ENCODE assay signal across 19 mouse cellular contexts in genomic region chr6:99978164-99978746, GRCm38 (mm10).
DNase-seq lines count a peak whose midpoint lies in the region; ATAC-seq and TF ChIP-seq lines count a peak whose summit lies in the region.
"Had no signal": no experiment of that assay in that cellular context is flagged by ENCODE, and none has a peak within 500 bp of the region (broad histone marks: within the 10 kb centered on the region; RNA-seq: fewer than 3 reads in every experiment).

No protein-coding gene starts in this region.

- no peak for TF ChIP-seq EP300 in liver, postnatal 0 days (IDR thresholded peaks at IDR 0.05; ENCODE audit: low read depth)
- no peak for TF ChIP-seq EP300 in MEL (IDR thresholded peaks at IDR 0.05; ENCODE audit: low read depth in 1 of 2, low read length in 2 of 2)

- no peaks in the 10 kb centered on the region for H3K4me1 ChIP-seq in liver, postnatal 0 days (ENCODE audit: insufficient read depth)
- H3K4me1 ChIP-seq in liver, embryonic 11.5 days (replicated peaks; ENCODE audit: control insufficient read depth, insufficient read depth, low read length): no peaks in the 10 kb centered on the region
- H3K4me1 ChIP-seq in MEL (ENCODE audit: control insufficient read depth in 1 of 2, insufficient read depth in 2 of 2, low read length in 2 of 2): peaks cover 0 to 3% of the 10 kb centered on the region in 2 experiments; a peak in 1 of 4 replicates
- H3K4me1 ChIP-seq in embryonic facial prominence, embryonic 13.5 days: peaks cover 15% of the 10 kb centered on the region

- H3K4me3 ChIP-seq in liver, postnatal 0 days (ENCODE audit: low read depth, low read length): no peak overlapping the region
- H3K4me3 ChIP-seq in liver, embryonic 11.5 days (ENCODE audit: low read depth, low read length): no peak overlapping the region
- no peak overlapping the region for H3K4me3 ChIP-seq in MEL (ENCODE audit: control insufficient read depth in 1 of 2, insufficient read depth in 1 of 2, low read depth in 2 of 2, low read length in 2 of 2)
- H3K4me3 ChIP-seq in embryonic facial prominence, embryonic 13.5 days: no peak overlapping the region
- H3K4me3 ChIP-seq: embryonic facial prominence, embryonic 12.5 days; forebrain, embryonic 15.5 days; heart, embryonic 13.5 days; hindbrain, embryonic 13.5 days had no signal

- no peaks in the 10 kb centered on the region for H3K79me2 ChIP-seq in MEL (ENCODE audit: control insufficient read depth, insufficient read depth, low read length, poor library complexity)

- H3K9me3 ChIP-seq in liver, postnatal 0 days (ENCODE audit: low read length): no peaks in the 10 kb centered on the region
- H3K9me3 ChIP-seq in liver, embryonic 11.5 days (ENCODE audit: control insufficient read depth, low read length): no peaks in the 10 kb centered on the region
- no peaks in the 10 kb centered on the region for H3K9me3 ChIP-seq in MEL (replicated peaks; ENCODE audit: insufficient read depth, low read length)
- H3K9me3 ChIP-seq in embryonic facial prominence, embryonic 13.5 days: no peaks in the 10 kb centered on the region
- H3K9me3 ChIP-seq: embryonic facial prominence, embryonic 12.5 days; forebrain, embryonic 15.5 days; heart, embryonic 13.5 days; hindbrain, embryonic 13.5 days had no signal

- H3K27ac ChIP-seq in liver, postnatal 0 days (ENCODE audit: low read depth): 0 out of 2 replicates have a peak overlapping the region, but pooled peaks have one; percentile 11
- H3K27ac ChIP-seq in liver, embryonic 11.5 days (ENCODE audit: low read depth, low read length): no peak overlapping the region
- no peak overlapping the region for H3K27ac ChIP-seq in MEL (ENCODE audit: control insufficient read depth, low read depth, low read length)
- H3K27ac ChIP-seq in embryonic facial prominence, embryonic 13.5 days: no peak overlapping the region
- H3K27ac ChIP-seq: embryonic facial prominence, embryonic 12.5 days; forebrain, embryonic 15.5 days; heart, embryonic 13.5 days; hindbrain, embryonic 13.5 days; hindbrain, postnatal 0 days had no signal

- H3K9ac ChIP-seq in liver, postnatal 0 days (replicated peaks): no peak overlapping the region
- no peak overlapping the region for H3K9ac ChIP-seq in liver, embryonic 11.5 days (ENCODE audit: low read depth, low read length)
- H3K9ac ChIP-seq in MEL (ENCODE audit: control insufficient read depth, low read depth, low read length, poor library complexity, severe bottlenecking): no peak overlapping the region
- no peak overlapping the region for H3K9ac ChIP-seq in embryonic facial prominence, embryonic 13.5 days
- H3K9ac ChIP-seq: embryonic facial prominence, embryonic 12.5 days; forebrain, embryonic 15.5 days; heart, embryonic 13.5 days; hindbrain, embryonic 13.5 days had no signal

- 59% methylated on average over 6 of the region's 6 CpGs for WGBS in liver, postnatal 0 days (ENCODE audit: insufficient replicate concordance)
- 58% methylated on average over 6 of the region's 6 CpGs for WGBS in liver, embryonic 11.5 days
- WGBS in embryonic facial prominence, embryonic 13.5 days: 62% methylated on average over 6 of the region's 6 CpGs

- TF ChIP-seq CTCF in liver, postnatal 0 days (IDR thresholded peaks at IDR 0.05; ENCODE audit: low read depth): no peak
- TF ChIP-seq CTCF in MEL (IDR thresholded peaks at IDR 0.05 in 2 of 3, conservative IDR thresholded peaks at IDR 0.05 in 1 of 3; ENCODE audit: control insufficient read depth in 1 of 3, insufficient read depth in 1 of 3, low read depth in 2 of 3, low read length in 3 of 3, poor library complexity in 1 of 3, severe bottlenecking in 1 of 3): no peak

- no peak for TF ChIP-seq RAD21 in MEL (IDR thresholded peaks at IDR 0.05; ENCODE audit: low read depth, low read length)

- H3K36me3 ChIP-seq in liver, postnatal 0 days (replicated peaks; ENCODE audit: insufficient read depth, low read length): no peaks in the 10 kb centered on the region
- no peaks in the 10 kb centered on the region for H3K36me3 ChIP-seq in liver, embryonic 11.5 days (ENCODE audit: control insufficient read depth, insufficient read depth, low read length)
- H3K36me3 ChIP-seq in MEL (ENCODE audit: control insufficient read depth in 1 of 2, insufficient read depth in 2 of 2, low read length in 2 of 2): no peaks in the 10 kb centered on the region
- H3K36me3 ChIP-seq in embryonic facial prominence, embryonic 13.5 days: no peaks in the 10 kb centered on the region
- H3K36me3 ChIP-seq: embryonic facial prominence, embryonic 12.5 days; forebrain, embryonic 15.5 days; heart, embryonic 13.5 days; hindbrain, embryonic 13.5 days had no signal

- no peak overlapping the region for H3K4me2 ChIP-seq in liver, postnatal 0 days (ENCODE audit: low read depth, low read length)
- no peak overlapping the region for H3K4me2 ChIP-seq in liver, embryonic 11.5 days
- H3K4me2 ChIP-seq in embryonic facial prominence, embryonic 13.5 days: no peak overlapping the region
- H3K4me2 ChIP-seq: embryonic facial prominence, embryonic 12.5 days; forebrain, embryonic 15.5 days; heart, embryonic 13.5 days; hindbrain, embryonic 13.5 days had no signal

- H3K27me3 ChIP-seq in liver, postnatal 0 days (ENCODE audit: insufficient read depth, low read length): no peaks in the 10 kb centered on the region
- H3K27me3 ChIP-seq in liver, embryonic 11.5 days (replicated peaks; ENCODE audit: control insufficient read depth, insufficient read depth, low read length): peaks cover 5% of the 10 kb centered on the region
- H3K27me3 ChIP-seq in MEL (ENCODE audit: control insufficient read depth in 1 of 2, insufficient read depth in 2 of 2, low read length in 2 of 2): no peaks in the 10 kb centered on the region
- H3K27me3 ChIP-seq in embryonic facial prominence, embryonic 13.5 days: peaks cover 11% of the 10 kb centered on the region; the same call in 1 of the 2 replicates
- H3K27me3 ChIP-seq: forebrain, embryonic 15.5 days had no signal

- ATAC-seq in liver, postnatal 0 days: peak; percentile 94
- ATAC-seq in liver, embryonic 11.5 days (replicated peaks; ENCODE audit: low FRiP score): no peak
- 0 out of 2 replicates have a peak, but pooled peaks have one; percentile 33 for ATAC-seq in embryonic facial prominence, embryonic 13.5 days (ENCODE audit: insufficient number of reproducible peaks, insufficient read depth, low FRiP score, low TSS enrichment, low read depth)
- ATAC-seq: forebrain, embryonic 15.5 days; hindbrain, postnatal 0 days had no signal

- DNase-seq in liver, postnatal 0 days: no peak
- no peak for DNase-seq in liver, embryonic 11.5 days (ENCODE audit: low spot score)
- DNase-seq in ES-CJ7 (ENCODE audit: low read depth, low spot score) (peak; percentile 77), MEL (ENCODE audit: low read depth, low spot score) (no peak)
- no peak for DNase-seq in cerebellum, postnatal 36 days
- no peak for DNase-seq in adrenal gland, postnatal 36 days
- no peak for DNase-seq in spleen, adult 18-20 months
- DNase-seq: adrenal gland, postnatal 10 days; cerebellum, adult 11-12 months; cerebellum, postnatal 10 days; embryo, embryonic 11 days; gastrocnemius, postnatal 36 days; heart, adult 11 months had no signal

- TF ChIP-seq POLR2A in MEL (IDR thresholded peaks at IDR 0.05; ENCODE audit: control insufficient read depth in 1 of 2, insufficient read depth in 1 of 2, low read depth in 1 of 2, low read length in 2 of 2, poor library complexity in 1 of 2): no peak

TF ChIP-seq in MEL, 35 proteins besides CTCF, POLR2A, EP300 and RAD21:
- peak; percentile 8; the same call in 1 of the 2 replicates for TF ChIP-seq ZNF384 (IDR thresholded peaks at IDR 0.05; ENCODE audit: low read depth, low read length)
- TF ChIP-seq NRF1 (IDR thresholded peaks at IDR 0.05; ENCODE audit: insufficient read depth, low read depth, low read length, poor library complexity, severe bottlenecking): no peak
- no peak for TF ChIP-seq SIN3A (IDR thresholded peaks at IDR 0.05; ENCODE audit: low read length)
- TF ChIP-seq UBTF (IDR thresholded peaks at IDR 0.05; ENCODE audit: borderline replicate concordance, insufficient read depth, low read depth, low read length): no peak
- no peak for TF ChIP-seq TAL1 (IDR thresholded peaks at IDR 0.05; ENCODE audit: low read length)
- no peak for TF ChIP-seq SMC3 (IDR thresholded peaks at IDR 0.05; ENCODE audit: low read depth, low read length)
- TF ChIP-seq BHLHE40 (IDR thresholded peaks at IDR 0.05; ENCODE audit: borderline replicate concordance, low read depth, low read length): no peak
- TF ChIP-seq MEF2A (IDR thresholded peaks at IDR 0.05; ENCODE audit: extremely low read depth, insufficient replicate concordance, low read depth, low read length, poor library complexity, severe bottlenecking): no peak
